Mouse (Mus musculus): ENCODE measurements around the gene Bsg. TPM values are rescaled to one million over a fixed set of nuclear protein-coding genes. Genes with fewer than 3 reads are reported as not detected.

The Bsg gene
- polyA plus RNA-seq (2015; fragmentation: Nextera tagmentation; extraction: Ambion mirVana) = 376 and 398 TPM in 2 replicates

- peak; percentile 100 for DNase-seq (ENCODE audit: low spot score)
Measured at GRCm38 (mm10) chr10:79704065-79704969, at the start of gene Bsg. Bsg (plus strand) TSS chr10:79704491.

- DNase-seq (ENCODE audit: low spot score) = no peak
Measured at GRCm38 (mm10) chr10:79654946-79655395, 49.3 kb upstream of the Bsg start.

- DNase-seq (ENCODE audit: low spot score) = peak; percentile 26
Measured at GRCm38 (mm10) chr10:79658829-79659228, 45.5 kb upstream of the Bsg start.

GRCm38 (mm10) chr10:79660298-79660697 lies 44.0 kb upstream of the Bsg start:
- peak; percentile 27 for DNase-seq (ENCODE audit: low spot score)

- no peak for DNase-seq (ENCODE audit: low spot score)
Measured at GRCm38 (mm10) chr10:79661861-79662260, 42.4 kb upstream of the Bsg start.

- DNase-seq (ENCODE audit: low spot score) = peak; percentile 57
Measured at GRCm38 (mm10) chr10:79664131-79664665, 40.1 kb upstream of the Bsg start, which contains the start of gene Madcam1. Madcam1 (plus strand) TSS chr10:79664559.

GRCm38 (mm10) chr10:79665051-79665450 lies 39.2 kb upstream of the Bsg start:
- DNase-seq (ENCODE audit: low spot score) = no peak

GRCm38 (mm10) chr10:79666493-79666892 lies 37.8 kb upstream of the Bsg start:
- no peak for DNase-seq (ENCODE audit: low spot score)

- no peak for DNase-seq (ENCODE audit: low spot score)
Measured at GRCm38 (mm10) chr10:79668076-79668475, 36.2 kb upstream of the Bsg start.

GRCm38 (mm10) chr10:79668771-79669575 lies 35.3 kb upstream of the Bsg start, which contains the start of gene Tpgs1:
Tpgs1 (plus strand) TSS chr10:79669369.
- DNase-seq (ENCODE audit: low spot score) = peak; percentile 93

GRCm38 (mm10) chr10:79669576-79670057 lies 34.7 kb upstream of the Bsg start:
- peak; percentile 66 for DNase-seq (ENCODE audit: low spot score)

- DNase-seq (ENCODE audit: low spot score) = no peak
Measured at GRCm38 (mm10) chr10:79670071-79670888, 34.0 kb upstream of the Bsg start.

GRCm38 (mm10) chr10:79671396-79672087 lies 32.7 kb upstream of the Bsg start:
- no peak for DNase-seq (ENCODE audit: low spot score)

- no peak for DNase-seq (ENCODE audit: low spot score)
Measured at GRCm38 (mm10) chr10:79672088-79672455, 32.2 kb upstream of the Bsg start.

GRCm38 (mm10) chr10:79673054-79673453 lies 31.2 kb upstream of the Bsg start:
- DNase-seq (ENCODE audit: low spot score) = no peak

GRCm38 (mm10) chr10:79675346-79676035 lies 28.8 kb upstream of the Bsg start:
- DNase-seq (ENCODE audit: low spot score) = no peak

GRCm38 (mm10) chr10:79680606-79681495 lies 23.4 kb upstream of the Bsg start:
- DNase-seq (ENCODE audit: low spot score) = peak; percentile 36

GRCm38 (mm10) chr10:79681591-79682245 lies 22.6 kb upstream of the Bsg start, which contains the start of gene Cdc34:
Cdc34 (plus strand) TSS chr10:79682195.
- peak; percentile 100 for DNase-seq (ENCODE audit: low spot score)
